Mouse (Mus musculus) thymus, postnatal 14 days (tissue): ENCODE measurements around the gene Cd44.
A peak's percentile ranks its signal among the peaks of the same experiment; 100 is the strongest.

ENCODE experiments used
- DNase-seq: peaks from one replicate; pipeline ENCODE4 v3.0.0; 2021

Gene Cd44

GRCm38 (mm10) chr2:102900875-102901827 is at the start of gene Cd44:
Gene Cd44 (minus strand): TSS chr2:102901665.
- DNase-seq, result peak; percentile 60

- DNase-seq, result no peak
Measured at GRCm38 (mm10) chr2:102948481-102948857, 47.0 kb upstream of the Cd44 start.

- DNase-seq, result no peak
Measured at GRCm38 (mm10) chr2:102947846-102948480, 46.5 kb upstream of the Cd44 start.

- DNase-seq, result no peak
Measured at GRCm38 (mm10) chr2:102945111-102945510, 43.6 kb upstream of the Cd44 start.

GRCm38 (mm10) chr2:102944415-102945012 is 43.0 kb upstream of the Cd44 start:
- DNase-seq, result no peak

GRCm38 (mm10) chr2:102943983-102944382 is 42.5 kb upstream of the Cd44 start:
- DNase-seq, result no peak

GRCm38 (mm10) chr2:102942782-102943080 is 41.3 kb upstream of the Cd44 start:
- DNase-seq, result no peak

- DNase-seq, result no peak
Measured at GRCm38 (mm10) chr2:102941937-102942781, 40.7 kb upstream of the Cd44 start.

GRCm38 (mm10) chr2:102940813-102941361 is 39.4 kb upstream of the Cd44 start:
- DNase-seq, result no peak

GRCm38 (mm10) chr2:102940158-102940557 is 38.7 kb upstream of the Cd44 start:
- no peak for DNase-seq

- no peak for DNase-seq
Measured at GRCm38 (mm10) chr2:102936886-102937285, 35.4 kb upstream of the Cd44 start.

GRCm38 (mm10) chr2:102934834-102935233 is 33.4 kb upstream of the Cd44 start:
- no peak for DNase-seq

- no peak for DNase-seq
Measured at GRCm38 (mm10) chr2:102933787-102934186, 32.3 kb upstream of the Cd44 start.

- DNase-seq, result no peak
Measured at GRCm38 (mm10) chr2:102933142-102933541, 31.7 kb upstream of the Cd44 start.

GRCm38 (mm10) chr2:102932667-102933066 is 31.2 kb upstream of the Cd44 start:
- no peak for DNase-seq

GRCm38 (mm10) chr2:102928211-102928610 is 26.7 kb upstream of the Cd44 start:
- no peak for DNase-seq

- DNase-seq, result no peak
Measured at GRCm38 (mm10) chr2:102924480-102924879, 23.0 kb upstream of the Cd44 start.

- DNase-seq, result no peak
Measured at GRCm38 (mm10) chr2:102923682-102924081, 22.2 kb upstream of the Cd44 start.

GRCm38 (mm10) chr2:102922066-102922465 is 20.6 kb upstream of the Cd44 start:
- DNase-seq, result no peak

GRCm38 (mm10) chr2:102918301-102918700 is 16.8 kb upstream of the Cd44 start:
- no peak for DNase-seq

GRCm38 (mm10) chr2:102916596-102916995 is 15.1 kb upstream of the Cd44 start:
- DNase-seq, result no peak

GRCm38 (mm10) chr2:102914675-102915074 is 13.2 kb upstream of the Cd44 start:
- DNase-seq, result no peak
